Mouse (Mus musculus) CH12F3 (cell line): ENCODE data around the gene Mprip.
"Not testable (repeated sequence)": the region's sequence is repeated elsewhere in the genome, so short reads cannot be mapped to it uniquely, and the experiment has no call there.

Source experiments
- in situ Hi-C: fragments of 300-500 bp; cut with MboI; formaldehyde crosslinking; loops from 2 replicates; pipeline ENCODE4 v1.14.3; 2020; ENCODE audit warnings: low sequenced_read_pairs

The Mprip gene

DNA sequence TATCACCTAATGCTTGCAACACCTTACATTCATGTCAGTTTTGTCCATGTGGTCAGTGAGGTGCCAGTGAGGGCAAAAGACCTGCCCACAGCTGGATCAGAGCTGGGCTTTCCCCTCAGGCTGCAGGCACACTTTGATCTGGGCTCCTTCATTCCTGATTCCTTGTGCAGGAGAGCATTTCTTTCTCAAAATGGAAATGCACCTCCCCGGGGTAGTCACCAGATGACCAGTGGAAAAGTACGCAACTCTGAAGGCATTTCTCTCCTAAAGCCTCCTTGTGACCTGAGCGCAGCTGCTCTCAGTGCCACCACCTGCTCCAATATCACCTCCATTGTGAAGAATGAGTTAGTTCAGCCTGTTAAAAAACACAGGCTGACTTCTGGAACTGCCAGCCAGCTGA lies at the start of gene Mprip:
Mprip (plus strand) TSS at position 301 of the 400 bp plus-strand sequence.
- in situ Hi-C loops = no loop called here

DNA sequence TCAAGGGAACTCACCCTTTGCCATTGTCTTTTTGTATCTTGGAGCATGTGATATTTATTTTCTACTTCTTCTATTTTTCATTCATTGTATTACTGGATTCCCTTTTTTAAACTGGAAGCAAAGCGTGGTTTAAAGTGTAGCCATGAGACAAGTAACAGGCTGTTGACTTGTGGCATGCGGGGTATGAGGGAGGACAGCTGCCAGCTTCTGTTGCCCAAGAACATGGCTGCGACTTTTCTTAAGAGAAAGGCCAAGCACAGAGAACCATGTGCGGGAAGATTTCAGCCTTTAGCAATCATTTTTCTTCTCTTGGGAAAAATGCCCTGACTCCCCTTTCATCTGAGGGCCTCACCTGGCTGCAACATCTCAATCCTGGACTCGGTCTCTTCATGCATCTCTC lies 49.5 kb upstream of the Mprip start:
- in situ Hi-C loops = no loop called here

DNA sequence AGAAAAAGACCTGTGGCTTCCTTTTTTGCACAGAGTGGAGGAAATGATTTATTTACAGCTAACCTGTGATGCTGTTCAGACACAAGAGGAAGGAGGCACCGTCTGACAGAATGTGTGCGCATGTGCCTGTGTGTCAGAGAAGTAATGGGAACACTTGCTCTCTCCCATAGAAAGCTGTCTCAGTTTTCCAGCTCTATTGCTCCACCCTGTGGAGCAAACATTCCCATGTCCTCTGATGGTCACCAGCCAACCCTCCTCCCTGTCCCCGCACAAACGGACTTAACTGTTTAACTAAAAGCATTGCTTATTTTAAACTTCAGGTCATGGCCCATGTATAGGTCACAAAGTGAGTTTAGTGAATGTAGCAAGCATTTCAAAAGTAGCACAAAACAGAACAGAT lies 47.0 kb upstream of the Mprip start:
- in situ Hi-C loops = no loop called here

DNA sequence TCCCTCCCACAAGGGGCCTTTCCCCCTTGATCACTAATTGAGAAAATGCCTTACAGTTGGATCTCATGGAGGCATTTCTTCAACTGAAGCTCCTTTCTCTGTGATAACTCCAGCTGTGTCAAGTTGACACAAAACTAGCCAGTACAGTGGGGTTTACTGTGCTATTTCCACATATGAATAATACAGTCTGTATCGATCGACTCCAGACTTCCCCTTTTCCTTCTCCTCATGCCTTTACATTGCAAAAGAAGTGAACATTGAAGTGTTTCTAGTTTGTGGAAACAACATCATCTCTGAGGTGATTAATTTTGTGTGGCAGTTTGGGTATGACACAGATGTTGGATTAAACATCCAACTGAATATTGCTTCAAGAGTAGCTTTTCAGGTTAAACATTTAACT lies 44.1 kb upstream of the Mprip start:
- in situ Hi-C loops = not testable (repeated sequence)

DNA sequence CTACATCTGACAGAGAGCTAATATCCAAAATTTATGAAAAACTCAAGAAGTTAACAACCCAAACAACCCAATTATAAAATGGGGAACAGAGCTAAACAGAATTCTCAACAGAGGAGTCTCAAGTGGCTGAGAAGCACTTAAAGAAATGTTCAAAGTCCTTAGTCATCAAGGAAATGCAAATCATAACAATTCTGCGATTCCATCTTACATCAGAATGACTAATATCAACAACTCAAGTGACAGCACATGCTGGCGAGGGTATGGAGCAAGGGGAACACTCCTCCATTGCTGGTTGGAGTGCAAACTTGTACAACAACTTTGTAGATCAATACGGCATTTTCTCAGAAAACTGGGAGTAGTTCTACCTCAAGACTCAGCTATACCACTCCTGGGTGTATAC lies 38.9 kb upstream of the Mprip start:
- in situ Hi-C loops = loop anchor here (10.0 kb wide), 1 partner anchor 113 kb away; no protein-coding TSS in a partner anchor

DNA sequence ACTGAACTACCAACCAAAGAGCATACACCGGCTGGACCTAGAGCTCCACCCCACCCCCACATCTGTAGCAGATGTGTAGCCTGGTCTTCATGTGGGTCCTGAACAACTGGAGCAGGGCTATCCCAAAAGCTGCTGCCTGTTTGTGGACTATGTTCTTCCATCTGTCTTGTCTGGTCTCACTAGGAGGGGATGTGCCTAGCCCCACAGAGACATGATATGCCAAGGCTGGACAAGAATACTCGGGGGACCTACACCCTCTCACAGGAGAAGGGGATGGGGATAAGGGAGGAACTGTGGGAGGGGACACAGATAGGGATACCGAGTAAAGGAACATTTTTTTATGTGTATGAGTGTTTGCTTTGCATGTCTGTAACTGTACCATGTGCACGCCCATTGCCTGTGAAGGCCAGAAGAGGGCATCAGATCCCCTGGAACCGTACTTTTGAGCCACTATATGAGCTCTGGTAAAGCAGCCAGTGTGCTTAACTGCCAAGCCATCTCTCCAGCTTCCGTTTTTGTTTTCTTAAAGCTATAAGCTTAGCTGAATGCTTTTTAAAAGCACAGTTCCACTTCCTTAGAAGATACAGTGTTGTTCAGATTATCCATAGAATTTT lies 37.0 kb upstream of the Mprip start:
- in situ Hi-C loops = loop anchor here (10.0 kb wide), 1 partner anchor 111 kb away; no protein-coding TSS in a partner anchor

DNA sequence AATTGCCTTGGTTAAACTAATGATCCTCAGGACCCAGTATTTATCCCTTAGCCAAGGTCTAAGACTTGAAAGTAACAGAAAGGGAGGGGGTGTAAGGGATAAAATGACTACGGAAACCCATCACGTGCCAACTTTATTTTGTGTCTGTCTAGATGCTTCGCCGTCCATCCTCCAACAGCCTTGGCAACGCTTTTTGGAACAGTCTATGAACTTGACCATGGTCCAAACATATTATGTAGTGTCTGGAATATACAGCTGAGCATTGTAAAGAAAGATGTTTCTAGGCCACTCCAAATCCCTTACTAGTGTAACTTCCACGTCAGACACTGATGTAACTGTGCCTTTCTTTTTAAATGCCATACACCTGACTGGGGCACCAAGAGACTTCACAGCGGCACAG lies 34.9 kb upstream of the Mprip start:
- in situ Hi-C loops = loop anchor here (10.0 kb wide), 1 partner anchor 109 kb away; no protein-coding TSS in a partner anchor

DNA sequence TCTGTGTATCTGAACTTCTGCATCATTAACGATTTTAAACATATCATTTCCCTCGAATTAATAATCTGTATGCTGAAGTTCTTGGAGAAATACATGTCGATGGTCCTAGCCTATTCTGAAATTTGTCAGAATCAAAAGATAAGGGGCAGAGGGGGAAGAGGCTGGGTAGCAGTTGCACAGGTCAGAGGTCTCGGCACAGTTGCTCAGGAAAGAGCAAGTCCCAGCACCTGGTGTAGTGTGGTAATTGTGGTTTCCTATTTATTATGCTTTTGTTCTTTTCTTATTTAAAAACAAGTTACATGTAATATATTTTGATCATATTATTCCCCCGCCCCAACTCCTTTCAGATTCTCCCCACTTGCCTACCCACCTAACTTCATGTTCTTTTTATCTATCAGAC lies 32.9 kb upstream of the Mprip start:
- in situ Hi-C loops = loop anchor here (10.0 kb wide), 1 partner anchor 107 kb away; no protein-coding TSS in a partner anchor

DNA sequence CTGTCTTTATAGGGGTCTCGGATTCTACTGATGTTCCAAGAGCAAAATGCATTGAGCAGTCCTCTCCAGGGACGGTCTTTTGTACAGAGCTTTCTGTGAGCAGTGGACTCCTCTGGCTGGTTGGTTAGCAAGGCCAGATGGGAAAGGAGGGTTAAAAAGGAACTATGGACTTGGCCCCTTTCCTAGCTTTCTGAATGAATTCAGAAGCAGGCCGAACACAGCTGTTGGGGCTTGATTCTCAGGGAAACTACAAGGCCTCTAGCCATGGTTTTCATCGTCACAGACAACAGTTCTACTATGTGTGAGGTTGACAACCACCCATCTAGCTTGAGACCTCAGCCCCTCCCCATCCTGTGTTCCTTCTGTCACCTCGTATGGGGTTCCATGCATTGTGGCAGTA lies 31.2 kb upstream of the Mprip start:
- in situ Hi-C loops = loop anchor here (10.0 kb wide), 1 partner anchor 105 kb away; no protein-coding TSS in a partner anchor

DNA sequence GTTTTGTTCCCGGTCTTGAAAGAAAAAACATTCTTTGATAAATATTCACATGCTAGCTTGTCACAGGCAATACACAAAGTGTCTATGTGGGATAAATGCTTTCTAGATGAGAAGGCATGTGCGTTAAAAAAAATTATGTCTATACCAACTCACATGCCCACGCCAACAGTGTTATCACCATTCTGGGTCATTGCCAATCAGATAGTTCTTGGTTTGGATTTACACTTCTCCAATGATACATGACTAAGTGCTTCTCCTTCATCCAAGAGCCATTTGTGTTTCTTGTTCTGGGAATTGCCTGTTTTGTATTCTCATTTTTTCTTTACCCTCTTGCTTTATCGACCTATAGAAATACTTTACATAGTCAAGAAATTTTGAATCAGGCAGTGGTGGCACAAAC lies 29.1 kb upstream of the Mprip start:
- in situ Hi-C loops = no loop called here

DNA sequence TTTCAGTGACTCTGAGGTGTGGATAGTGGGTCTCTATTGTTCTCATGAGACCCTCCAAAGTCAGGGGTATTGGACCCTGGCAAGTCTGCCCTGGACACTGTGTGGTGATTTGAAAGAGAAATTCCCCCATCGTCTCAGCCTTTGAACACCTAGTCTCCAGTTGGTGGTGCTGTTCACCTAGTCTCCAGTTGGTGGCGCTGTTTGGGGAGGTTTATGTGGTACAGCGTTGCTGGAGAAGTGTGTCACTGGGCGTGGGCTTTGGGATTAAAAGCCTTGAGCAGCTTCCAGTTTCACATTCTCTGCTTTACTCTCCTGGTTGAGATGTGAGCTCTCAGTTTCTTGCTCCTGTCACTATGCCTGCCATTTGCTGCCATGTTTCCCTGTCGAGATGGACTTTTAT lies 28.1 kb upstream of the Mprip start:
- in situ Hi-C loops = no loop called here

DNA sequence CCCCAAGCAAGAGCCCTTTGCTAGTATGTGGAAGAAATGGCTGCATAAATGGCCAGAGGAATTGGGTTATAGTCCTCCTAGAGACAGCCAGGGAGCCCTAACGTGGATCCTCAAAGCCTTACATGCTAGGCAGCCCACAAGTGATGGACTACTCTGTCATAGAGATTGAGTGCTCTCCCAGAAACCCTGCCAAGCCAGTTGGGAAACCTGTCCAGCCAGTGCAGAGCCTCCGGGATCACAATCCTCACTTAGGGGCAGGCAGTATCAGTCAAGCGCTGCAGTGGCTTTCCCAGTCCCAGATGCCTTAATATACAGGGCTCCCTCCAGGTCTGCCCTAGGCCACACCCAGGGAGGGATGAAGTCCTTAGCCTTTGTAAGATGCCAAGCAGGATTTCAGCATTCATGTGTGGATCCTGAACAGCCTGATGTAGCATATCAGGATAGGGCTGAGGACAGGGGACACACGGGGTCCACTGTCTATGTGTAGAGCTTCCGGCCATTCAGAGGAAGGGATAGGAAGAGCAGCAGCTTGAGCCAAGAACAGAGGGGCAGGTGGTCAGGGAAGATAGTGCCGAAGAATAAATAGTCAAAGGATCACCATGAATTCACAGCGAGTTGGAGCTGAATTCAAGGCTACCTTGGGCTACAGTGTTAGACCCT lies 27.0 kb upstream of the Mprip start:
- in situ Hi-C loops = no loop called here

DNA sequence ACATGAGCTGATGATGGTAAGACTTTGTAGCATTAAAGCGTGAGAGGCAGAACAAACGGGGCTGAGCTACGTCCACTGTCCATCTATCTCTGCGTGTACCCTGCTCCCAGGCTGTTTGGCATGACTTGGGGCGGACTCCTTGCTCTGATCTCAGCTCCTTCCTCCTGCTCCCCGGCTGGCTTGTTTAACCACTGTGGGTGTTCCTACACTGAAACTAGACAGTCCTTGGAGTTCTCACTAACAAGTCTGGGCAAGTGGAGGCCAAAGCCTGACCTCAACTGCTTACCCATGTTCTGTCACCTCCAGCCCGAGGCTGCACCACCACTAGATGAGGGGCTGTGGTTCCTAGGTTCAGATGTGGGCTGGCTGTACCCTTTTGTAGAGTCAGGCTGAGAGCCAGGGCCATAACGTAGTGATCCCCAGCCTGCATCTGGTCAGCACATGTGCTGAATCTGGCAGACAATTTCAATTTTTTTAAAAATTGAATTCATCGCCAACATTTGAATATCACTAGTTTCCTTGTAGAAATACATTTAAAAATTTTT lies 25.8 kb upstream of the Mprip start:
- in situ Hi-C loops = no loop called here

DNA sequence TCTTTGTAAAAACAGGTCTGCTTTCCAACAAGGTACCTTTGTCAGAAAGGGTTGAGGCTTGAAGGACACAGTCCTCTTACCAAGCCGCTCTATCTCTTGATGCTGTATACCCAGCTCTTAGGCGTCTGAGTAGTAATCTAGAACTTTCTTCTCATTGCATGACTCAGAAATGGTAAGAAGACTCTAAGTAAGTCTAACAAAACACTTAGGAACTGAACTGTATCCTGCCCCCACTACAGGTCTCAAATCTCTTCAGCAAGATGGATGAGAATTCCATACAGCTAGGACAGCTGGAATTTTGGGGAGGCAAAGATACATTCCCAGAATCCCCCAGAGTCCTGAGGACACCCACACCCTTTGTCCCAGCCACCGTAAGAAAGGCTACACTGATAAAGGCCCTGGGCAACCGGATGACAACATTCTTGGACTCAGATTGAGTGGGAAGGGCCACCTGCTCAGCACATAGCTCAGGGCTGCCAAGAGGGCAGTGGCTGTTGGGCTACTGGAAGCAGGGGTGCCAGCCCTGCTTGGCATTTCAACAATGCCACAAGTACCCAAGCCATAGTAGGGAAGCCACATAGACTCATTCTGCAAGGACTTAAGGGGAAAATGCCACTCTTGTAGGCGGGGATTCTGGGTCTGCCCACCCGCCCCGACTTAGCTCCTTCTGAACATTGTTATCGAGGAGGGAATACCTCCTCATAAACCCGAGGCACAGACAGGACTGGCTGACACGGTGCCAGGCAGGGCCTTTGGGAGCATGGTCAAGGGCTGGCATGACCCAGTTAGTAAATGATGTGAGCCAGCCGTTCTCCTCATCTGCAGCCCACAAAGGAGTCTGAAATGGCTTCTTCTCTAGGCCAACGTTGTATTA lies 25.0 kb upstream of the Mprip start:
- in situ Hi-C loops = no loop called here

DNA sequence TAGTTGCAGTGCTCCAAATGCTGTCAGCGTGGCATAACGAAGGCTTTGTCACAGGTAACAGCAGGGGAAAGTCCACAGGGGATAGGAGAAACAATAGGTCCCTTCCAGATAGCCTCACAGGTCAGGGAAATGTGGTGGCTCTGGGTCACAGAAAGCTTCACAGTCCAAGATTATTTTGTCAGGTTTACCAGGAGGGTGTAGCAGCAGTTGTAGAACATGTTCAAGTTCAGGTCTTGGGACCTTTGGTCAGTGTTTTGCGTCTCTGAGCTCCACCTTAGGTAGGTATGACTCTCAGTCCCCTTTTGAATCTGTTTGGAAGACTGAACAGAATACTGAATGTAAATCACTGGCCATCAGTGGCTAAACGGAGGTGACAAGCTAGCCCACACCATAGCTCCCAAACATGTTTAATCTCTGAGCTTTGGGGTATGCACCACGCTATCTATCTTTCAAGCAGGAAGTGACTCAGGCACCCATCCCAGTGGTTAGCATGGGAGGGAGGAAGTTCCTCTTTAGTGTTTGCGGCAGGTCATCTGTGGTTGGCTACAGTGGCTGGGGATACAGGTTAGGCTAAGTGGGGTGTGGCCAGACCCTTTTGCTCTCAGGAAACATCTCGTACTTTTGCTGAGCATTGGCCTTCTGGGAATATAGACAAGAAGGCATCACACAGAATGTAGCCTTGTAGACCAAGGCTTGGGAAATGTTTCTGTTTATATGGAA lies 24.2 kb upstream of the Mprip start:
- in situ Hi-C loops = no loop called here

DNA sequence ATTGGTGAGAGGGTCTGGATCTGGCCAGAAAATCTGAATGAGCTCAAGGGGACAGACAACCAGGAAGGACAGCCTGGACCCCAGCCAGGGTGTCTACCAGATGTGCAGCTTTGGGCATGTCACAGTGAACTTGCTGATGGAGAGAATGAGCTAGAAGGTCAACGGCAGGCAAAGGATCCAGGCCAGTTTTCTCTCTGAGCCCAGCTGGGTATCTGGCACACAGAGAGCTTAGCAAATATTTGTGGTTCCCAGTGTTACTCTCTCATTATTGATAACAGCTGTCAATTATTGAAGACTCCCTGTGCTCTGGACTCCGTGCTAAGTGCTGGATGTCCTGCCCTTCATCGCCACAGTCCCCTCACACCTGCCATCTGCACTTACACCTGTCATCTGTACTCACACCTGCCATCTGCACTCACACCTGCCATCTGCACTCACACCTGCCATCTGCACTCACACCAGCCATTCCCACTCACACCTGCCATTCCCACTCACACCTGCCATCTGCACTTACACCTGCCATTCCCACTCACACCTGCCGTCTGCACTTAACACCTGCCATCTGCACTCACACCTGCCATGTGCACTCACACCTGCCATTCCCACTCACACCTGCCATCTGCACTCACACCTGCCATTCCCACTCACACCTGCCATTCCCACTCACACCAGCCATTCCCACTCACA lies 21.0 kb upstream of the Mprip start:
- in situ Hi-C loops = no loop called here

DNA sequence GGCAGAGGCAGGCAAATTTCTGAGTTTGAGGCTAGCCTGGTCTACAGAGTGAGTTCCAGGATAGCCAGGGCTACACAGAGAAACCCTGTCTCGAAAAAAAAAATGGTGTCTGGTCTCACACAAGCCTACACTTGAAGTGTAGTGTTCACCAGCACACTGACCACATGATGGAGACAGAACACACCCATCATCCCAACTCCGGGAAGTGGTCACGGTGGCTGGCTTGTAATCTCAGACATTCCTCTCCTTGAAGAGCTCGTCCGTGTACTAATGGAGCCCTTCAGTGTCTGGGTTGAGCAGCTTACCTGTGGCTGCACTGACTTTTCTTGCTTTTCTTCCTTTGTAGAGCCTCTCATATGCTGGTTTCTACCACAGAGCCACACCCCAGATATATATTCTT lies 19.9 kb upstream of the Mprip start:
- in situ Hi-C loops = no loop called here

DNA sequence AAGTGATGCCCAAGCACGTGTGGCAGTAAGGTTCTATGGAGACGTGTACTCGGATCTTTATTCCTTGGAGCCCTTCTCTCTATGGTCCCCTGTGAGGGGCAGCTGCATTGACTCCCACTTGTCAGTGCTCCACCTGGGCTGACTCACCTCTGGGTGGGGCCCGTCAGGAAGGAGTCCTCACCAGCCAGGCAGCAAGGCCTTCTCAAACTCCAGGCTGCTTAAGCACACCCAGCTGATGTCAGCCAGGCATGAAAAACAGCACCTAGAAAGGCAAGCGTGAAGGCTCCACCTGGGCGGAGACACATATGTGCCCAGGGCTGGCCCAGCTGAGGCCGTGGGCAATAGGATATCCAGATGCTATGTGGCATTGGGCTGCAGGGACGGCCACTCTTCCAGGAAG lies 18.7 kb upstream of the Mprip start:
- in situ Hi-C loops = no loop called here

DNA sequence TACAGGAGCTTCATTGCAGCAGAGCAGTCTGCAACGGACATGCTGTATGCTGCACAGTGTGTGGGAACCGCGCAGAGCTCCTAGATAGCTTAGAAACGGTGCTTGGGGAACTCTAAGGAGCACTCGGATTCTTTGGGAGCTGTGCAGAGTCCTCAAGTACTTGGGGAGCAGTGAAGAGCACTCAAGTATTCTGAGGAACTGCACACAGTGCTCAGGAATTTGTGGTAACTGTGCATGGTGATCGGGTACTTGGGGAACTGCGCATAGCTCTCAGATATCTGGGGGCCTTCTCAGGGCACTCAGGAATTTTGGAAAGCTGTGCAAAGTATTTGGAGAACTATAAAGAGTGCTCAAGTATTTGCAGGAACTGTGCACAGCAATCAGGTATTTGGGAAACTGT lies 16.1 kb upstream of the Mprip start:
- in situ Hi-C loops = no loop called here

DNA sequence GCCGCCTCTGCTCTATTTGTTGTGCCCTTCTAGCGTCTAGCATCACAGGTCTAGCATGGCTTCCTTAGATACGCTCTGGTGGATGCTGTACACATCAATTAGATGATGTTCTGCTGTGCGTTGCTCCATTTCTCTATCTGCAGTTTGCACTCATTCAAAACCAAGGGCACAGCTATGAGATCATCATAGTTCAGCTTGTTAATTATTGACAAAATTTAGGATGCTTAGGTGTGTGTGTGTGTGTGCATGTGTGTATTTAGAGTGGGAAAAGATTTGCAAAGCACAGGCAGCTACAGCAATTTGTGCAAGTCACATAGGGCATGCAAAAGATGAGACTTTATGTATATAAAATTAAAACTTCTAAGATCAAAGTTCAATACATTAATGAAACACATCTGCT lies 12.0 kb upstream of the Mprip start:
- in situ Hi-C loops = no loop called here
